Mouse (Mus musculus) c-Kit-positive CD71-negative TER-119-negative erythroid progenitor cells, embryonic 14.5 days (primary cell): ENCODE results near the gene Fgfr2.
A peak's percentile ranks its signal among the peaks of the same experiment; 100 is the strongest.

ENCODE experiments used
- DNase-seq: peaks from one replicate; pipeline ENCODE4 v3.0.0-alpha.2; 2013; ENCODE audit warnings: low read depth

Gene Fgfr2

GRCm38 (mm10) chr7:133005772-133006171, 117.4 kb downstream of the Fgfr2 start:
- DNase-seq = no peak

- peak; percentile 30 for DNase-seq
Observed at GRCm38 (mm10) chr7:133003421-133003820, 119.7 kb downstream of the Fgfr2 start.

DNA sequence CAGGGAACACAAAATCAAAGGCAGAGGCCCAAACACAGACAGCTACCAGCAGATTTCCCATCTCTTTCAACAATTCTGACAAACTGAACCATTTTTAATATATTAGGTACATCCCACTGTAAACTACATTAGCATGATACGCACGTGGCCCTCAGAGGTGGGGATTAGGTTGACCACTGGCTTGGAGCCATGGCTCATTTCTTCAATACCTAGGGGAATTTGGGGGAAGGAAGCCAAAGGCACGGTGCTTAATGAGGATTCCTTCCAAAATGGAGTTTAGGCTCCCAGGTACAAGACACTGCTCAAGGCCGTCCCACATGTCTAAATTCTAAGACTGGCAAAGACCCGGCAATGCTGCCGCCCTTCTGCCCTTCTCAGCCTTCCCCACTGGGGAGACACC, 120.9 kb downstream of the Fgfr2 start:
- DNase-seq = no peak

GRCm38 (mm10) chr7:133001388-133001787, 121.8 kb downstream of the Fgfr2 start:
- DNase-seq = no peak

DNA sequence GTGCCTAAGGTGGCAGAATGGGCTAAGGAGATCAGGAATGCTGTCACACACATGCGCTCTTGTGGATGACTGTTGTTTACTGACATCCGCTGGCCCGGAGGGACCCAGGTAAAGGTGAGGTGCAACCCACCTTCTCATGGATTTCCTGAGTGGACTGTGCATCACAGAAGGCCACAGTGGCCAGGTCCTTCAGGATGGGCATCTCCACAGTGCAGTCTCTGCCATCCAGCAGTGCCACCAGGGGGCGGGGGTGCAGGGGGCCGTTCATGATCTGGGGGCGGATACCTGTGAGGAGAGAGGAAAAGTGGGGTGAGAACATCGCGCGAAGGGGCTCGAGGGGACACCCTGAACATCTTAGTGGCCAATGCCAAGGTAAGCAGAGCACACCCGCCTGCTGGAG, 124.1 kb downstream of the Fgfr2 start:
- no peak for DNase-seq

DNA sequence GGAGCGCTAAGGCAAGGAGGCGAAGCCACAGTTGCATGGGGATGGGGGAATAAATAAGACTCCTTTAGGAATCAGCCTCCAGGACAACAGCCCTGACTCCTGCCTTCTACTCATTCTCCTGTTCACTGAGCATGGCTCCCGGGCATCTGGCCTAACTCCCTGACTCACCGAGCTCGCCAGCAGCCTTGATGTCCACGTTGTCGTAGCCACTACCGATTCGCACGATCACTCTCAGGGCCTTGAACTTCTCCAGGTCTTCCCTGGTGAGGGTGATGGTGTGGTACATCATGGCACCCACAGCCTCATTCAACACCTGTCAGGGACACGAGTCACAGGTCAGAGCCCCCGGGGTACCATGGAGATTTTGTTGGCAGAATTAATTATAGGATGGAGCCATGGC, 124.5 kb downstream of the Fgfr2 start:
- no peak for DNase-seq

DNA sequence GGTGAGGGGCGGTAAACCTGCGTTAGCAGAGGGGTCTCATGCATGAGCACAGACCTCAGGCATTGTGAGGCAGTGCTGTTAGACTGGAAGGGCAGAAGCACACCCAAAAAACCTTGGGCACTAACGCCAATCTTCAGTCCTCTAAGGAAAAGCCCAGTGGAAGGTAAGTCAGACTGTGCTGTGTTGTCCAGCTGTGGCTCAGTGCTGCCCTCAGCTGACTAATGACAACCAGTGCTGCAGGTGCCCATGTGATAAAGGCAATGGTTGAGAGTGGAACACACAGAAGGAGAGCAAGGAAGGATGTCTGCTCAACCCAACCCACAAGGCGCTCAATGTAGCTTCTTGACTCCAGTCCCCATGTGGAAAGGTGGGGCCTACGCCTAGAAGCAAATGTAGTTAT, 126.8 kb downstream of the Fgfr2 start:
- no peak for DNase-seq

- no peak for DNase-seq
Observed at GRCm38 (mm10) chr7:132994628-132995191, 128.4 kb downstream of the Fgfr2 start.

GRCm38 (mm10) chr7:132994120-132994519, 129.0 kb downstream of the Fgfr2 start:
- DNase-seq = no peak

DNA sequence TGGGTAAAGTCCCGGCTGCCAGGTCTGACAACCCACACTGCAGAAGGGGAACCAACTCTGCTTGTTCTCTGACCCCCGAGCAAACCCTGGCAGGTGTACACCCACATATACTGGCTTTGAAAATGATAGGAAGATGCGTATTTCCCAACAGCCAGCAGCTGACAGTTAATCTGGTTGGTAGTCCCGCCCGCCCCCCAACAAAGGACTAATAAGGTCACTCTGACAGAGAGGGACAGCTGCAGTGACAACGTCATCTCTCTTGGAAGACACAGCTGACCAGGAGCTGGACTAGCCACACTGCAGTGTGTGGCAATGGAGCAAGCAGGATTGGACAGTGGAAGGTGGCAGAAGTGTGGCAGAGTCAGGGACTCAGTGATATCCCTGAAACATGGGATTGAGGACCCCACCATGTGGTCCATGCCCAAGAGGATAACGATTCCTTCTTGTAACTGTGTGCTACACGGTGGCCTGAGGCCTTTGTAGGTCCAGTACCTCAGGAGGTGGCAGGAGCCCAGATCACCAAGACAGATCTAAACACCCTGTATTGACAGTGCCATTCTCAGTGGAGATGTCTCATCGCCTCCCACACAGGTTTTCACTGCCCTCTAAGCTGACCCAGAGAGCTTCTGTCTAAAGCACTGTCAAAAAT, 130.1 kb downstream of the Fgfr2 start:
- no peak for DNase-seq

GRCm38 (mm10) chr7:132991240-132991900, 131.8 kb downstream of the Fgfr2 start:
- no peak for DNase-seq

- DNase-seq = no peak
Observed at GRCm38 (mm10) chr7:132989839-132990238, 133.3 kb downstream of the Fgfr2 start.

DNA sequence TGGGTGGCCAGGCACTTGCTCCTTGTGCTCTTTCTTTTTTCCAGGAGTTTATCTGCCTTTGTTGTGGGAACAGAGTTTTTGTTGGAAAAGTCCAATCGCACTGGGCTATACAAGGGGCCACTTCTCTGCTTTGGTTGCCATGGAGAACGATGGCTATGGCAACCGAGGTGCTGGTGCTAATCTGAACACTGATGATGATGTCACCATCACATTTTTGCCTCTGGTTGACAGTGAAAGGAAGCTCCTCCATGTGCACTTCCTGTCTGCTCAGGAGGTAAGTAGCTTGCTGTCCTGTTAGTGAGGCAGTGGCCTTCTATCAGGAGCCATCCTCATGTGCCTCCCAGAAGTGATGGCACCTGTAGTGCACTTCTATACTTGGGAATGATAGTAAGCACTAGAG, 140.5 kb downstream of the Fgfr2 start:
- DNase-seq = no peak

DNA sequence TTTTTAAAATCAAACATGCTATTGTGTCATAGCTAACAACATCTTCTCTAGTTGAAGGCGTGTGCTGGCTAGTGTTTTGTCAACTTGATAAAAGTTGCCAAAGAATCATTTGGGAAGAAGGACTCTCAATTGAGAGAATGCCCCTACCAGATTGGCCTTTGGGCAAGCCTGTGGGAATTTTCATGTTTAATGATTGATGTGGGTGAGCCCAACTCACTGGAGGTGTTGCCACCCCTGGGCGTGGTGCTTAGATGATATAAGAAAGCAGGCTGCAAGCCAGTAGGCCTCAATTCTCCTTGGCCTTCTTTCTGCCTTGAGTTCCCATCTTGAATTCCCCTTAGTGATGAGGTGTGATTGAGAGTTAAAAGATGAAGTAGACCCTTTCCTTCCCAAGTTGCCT, 145.2 kb downstream of the Fgfr2 start:
- DNase-seq = no peak

DNA sequence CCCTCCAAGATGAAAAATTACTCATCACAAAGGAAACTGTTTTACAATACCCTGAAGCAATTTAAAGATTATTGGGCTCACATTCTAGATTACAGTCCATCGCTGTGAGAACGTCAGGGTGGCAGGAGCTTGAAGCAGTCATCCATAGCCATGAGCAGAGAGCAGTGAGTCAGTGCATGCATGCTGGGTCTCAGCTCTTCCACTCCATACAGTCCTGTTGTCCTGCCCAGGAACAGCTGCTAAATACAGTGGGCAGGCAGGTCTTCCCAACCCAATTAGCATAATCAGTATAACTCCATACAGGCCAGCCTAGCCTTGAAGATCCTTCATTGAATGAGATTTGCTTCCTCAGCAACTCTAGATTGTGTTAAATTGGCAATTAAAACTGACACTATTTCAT, 147.1 kb downstream of the Fgfr2 start:
- no peak for DNase-seq

- DNase-seq = no peak
Observed at GRCm38 (mm10) chr7:132972079-132972478, 151.1 kb downstream of the Fgfr2 start.

DNA sequence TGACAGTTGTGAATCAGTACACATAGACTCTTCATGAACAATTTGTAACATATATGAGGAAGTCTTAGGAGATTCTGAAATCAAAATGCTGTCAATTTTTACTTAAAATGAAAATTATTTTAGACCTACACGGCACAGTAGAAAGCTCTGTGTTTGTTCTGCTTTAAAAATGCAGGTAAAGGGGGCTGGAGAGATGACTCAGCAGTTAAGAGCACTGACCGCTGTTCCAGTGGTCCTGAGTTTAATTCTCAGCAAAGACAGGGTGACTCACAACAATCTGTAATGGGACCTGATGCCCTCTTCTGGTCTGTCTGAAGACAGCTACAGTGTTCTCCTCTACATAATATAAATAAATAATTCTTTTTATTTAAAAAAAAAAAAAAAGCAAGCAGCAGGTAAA, 157.4 kb downstream of the Fgfr2 start:
- DNase-seq = no peak

DNA sequence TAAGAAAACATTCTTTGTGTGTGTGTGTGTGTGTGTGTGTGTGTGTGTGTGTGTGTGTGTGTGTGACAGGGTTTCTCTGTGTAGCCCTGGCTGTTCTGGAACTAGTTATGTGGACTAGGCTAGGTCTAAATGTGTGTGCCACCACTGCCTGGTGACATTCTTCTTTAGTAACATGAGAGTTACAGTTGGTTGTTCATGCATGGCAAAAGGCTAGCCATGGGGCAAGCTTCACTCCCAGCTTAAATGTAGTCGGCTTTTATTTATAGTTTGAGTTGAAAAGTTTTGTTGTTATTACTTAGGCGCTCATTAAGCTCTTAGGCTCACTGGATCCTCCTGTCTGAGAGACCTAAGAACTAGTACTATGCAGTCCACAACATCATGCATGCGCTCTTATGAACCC, 158.8 kb downstream of the Fgfr2 start:
- no peak for DNase-seq

GRCm38 (mm10) chr7:132950613-132951012, 172.5 kb downstream of the Fgfr2 start:
- no peak for DNase-seq

DNA sequence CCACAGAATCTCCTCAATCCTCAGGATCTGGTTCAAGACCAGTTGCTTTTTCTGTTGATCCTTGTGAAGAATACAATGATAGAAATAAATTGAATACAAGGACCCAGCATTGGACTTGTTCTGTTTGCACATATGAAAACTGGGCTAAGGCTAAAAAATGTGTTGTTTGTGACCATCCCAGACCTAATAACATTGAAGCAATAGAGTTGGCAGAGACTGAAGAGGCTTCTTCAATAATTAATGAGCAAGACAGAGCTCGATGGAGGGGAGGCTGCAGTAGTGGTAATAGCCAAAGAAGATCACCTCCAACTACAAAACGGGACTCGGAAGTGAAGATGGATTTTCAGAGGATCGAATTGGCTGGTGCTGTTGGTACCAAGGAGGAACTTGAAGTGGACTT, 173.2 kb downstream of the Fgfr2 start:
- DNase-seq = no peak

GRCm38 (mm10) chr7:132940569-132940968, 182.6 kb downstream of the Fgfr2 start:
- no peak for DNase-seq

DNA sequence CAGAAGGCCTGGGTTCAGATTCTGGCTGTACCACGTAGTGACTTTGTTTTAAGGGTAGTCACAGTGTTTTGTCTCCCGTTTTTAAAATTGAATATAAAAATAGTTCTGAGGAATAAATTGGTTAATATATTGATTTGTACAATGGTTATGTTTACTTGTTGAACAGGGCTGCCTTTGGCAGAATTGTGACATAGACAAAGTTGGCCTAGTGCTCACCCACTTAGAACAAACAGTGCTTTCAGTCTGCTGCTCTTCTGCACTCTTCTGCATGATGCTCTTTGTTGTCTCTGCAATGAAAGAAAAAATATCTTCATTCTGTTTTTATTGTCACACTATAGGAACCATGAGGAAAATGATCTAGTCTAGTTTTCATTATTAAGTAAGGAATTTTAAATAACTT, 184.0 kb downstream of the Fgfr2 start:
- DNase-seq = no peak

- DNase-seq = no peak
Observed at GRCm38 (mm10) chr7:132934743-132935142, 188.4 kb downstream of the Fgfr2 start.

DNA sequence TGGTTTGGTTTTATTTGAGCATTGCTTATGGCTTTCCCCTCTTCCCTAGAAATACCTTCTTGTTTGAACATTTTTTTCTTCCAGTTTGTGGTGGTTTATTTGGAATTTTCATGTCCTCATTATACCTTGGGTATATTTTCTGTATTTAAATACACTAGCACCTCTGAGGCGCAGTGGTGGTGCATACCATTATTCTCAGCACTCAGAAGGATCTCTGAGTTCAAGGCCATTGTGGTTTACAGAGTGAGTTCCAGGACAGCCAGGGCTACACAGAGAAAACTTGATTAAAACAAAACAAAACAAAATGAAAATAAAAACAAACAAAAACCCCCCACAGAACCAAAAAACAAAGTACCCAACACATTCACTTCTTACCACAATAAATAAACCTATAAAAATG, 189.8 kb downstream of the Fgfr2 start:
- no peak for DNase-seq
